Mouse (Mus musculus) B cell, adult 67 days (primary cell): Measurements from ENCODE around the gene Gria2. TPM values are rescaled to one million over a fixed set of nuclear protein-coding genes. Genes with fewer than 3 reads are reported as not detected.

ENCODE experiments used
- total RNA-seq, 2 experiments: library from RNA; stranded (reverse); gene quantifications; 4 replicates each; pipeline ENCODE4 v1.2.4; 2023

Gria2 gene
- total RNA-seq = not detected

DNA sequence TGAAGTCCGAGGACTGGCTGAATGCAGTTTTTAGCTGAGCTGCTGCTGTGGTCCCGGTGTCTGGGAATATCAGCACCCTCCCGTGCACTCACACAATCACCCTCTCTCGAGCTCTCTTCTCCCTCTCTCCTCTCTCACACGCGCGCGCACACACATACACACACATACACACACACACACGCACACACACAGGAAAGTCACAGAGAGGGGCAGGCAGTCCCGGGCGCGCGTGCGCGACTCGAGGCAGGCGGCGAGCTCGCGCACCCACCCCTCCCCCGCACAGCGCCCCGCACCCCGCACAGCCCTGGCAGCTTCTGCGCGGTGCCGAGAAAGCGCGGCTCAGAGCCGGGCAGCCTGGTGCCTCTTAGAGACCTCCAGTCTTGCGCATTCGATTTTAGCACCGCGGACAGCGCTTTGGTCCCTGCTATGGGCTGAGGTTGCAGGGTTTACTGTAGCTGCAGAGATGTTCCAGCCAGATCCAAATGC is at the start of gene Gria2:
TSS of gene Gria2 (minus strand) at position 240 of the 486 bp plus-strand sequence.

Other genes with a start within 250 kb of the Gria2 start
- gene Glrb, start 110.8 kb upstream of the Gria2 start, total RNA-seq = not detected
- gene Pdgfc, start 233.6 kb upstream of the Gria2 start, total RNA-seq = not detected